ENCODE assay signal across 51 mouse cellular contexts in the genomic region with DNA sequence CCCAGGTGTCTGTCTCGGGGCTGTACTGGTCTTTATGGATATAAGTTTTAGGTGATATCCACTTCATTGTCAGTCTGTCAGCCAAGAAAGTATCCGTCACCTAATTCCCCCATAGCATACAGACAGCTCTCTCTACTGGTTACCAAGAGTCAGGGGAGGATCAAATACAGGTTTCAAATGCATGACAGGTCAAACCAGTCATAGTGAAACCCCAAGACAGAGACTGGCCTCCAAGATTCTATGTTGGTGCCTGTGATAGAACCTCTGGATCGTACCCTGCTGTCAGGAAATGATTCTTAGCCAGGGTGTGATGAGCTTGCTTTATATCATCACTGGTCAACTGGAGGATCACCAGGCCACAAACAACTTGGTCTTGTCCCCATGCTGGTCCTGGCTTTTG. TPM values are rescaled to one million over a fixed set of nuclear protein-coding genes. Genes with fewer than 3 reads are reported as not detected.
"Had no signal": no experiment of that assay in that cellular context is flagged by ENCODE, and none has a peak within 500 bp of the region (broad histone marks: within the 10 kb centered on the region; RNA-seq: fewer than 3 reads in every experiment).

No protein-coding gene starts in this region.

- H3K9ac ChIP-seq: heart, embryonic 12.5 days; heart, embryonic 13.5 days; heart, embryonic 15.5 days; hindbrain, embryonic 12.5 days; hindbrain, embryonic 13.5 days; hindbrain, embryonic 14.5 days; hindbrain, embryonic 15.5 days; intestine, embryonic 15.5 days; kidney, embryonic 15.5 days had no signal

- H3K4me1 ChIP-seq: heart, embryonic 10.5 days; heart, embryonic 12.5 days; heart, embryonic 13.5 days; heart, embryonic 15.5 days; hindbrain, embryonic 10.5 days; hindbrain, embryonic 12.5 days; hindbrain, embryonic 13.5 days; hindbrain, embryonic 15.5 days; intestine, embryonic 15.5 days; kidney, embryonic 15.5 days had no signal

- H3K36me3 ChIP-seq: heart, embryonic 10.5 days; heart, embryonic 12.5 days; heart, embryonic 13.5 days; heart, embryonic 15.5 days; hindbrain, embryonic 10.5 days; hindbrain, embryonic 12.5 days; hindbrain, embryonic 13.5 days; hindbrain, embryonic 15.5 days; intestine, embryonic 15.5 days; kidney, embryonic 15.5 days had no signal

- H3K9me3 ChIP-seq: heart, embryonic 10.5 days; heart, embryonic 12.5 days; heart, embryonic 13.5 days; heart, embryonic 15.5 days; hindbrain, embryonic 10.5 days; hindbrain, embryonic 12.5 days; hindbrain, embryonic 13.5 days; hindbrain, embryonic 15.5 days; intestine, embryonic 15.5 days; kidney, embryonic 15.5 days had no signal

- H3K4me2 ChIP-seq: heart, embryonic 11.5 days; heart, embryonic 12.5 days; heart, embryonic 13.5 days; heart, embryonic 15.5 days; hindbrain, embryonic 12.5 days; hindbrain, embryonic 13.5 days; hindbrain, embryonic 14.5 days; hindbrain, embryonic 15.5 days; intestine, embryonic 15.5 days; kidney, embryonic 15.5 days had no signal

- H3K27ac ChIP-seq: heart, embryonic 10.5 days; heart, embryonic 13.5 days; heart, embryonic 15.5 days; hindbrain, embryonic 10.5 days; hindbrain, embryonic 12.5 days; hindbrain, embryonic 13.5 days; hindbrain, embryonic 14.5 days; hindbrain, embryonic 15.5 days; hindbrain, postnatal 0 days; intestine, embryonic 15.5 days; kidney, embryonic 15.5 days; kidney, postnatal 0 days; layer of hippocampus, adult 2 months; left cerebral cortex, adult 2 months had no signal

- H3K27me3 ChIP-seq: intestine, embryonic 15.5 days had no signal

- DNase-seq: heart, postnatal 10 days; heart, postnatal 14 days; heart, postnatal 36 days; heart, postnatal 4 days; kidney, adult 11 months; kidney, adult 18-20 months; kidney, adult 2 months; kidney, adult 8-10 months; kidney, adult 9 months; kidney, postnatal 10 days; kidney, postnatal 14 days; kidney, postnatal 25 days; kidney, postnatal 36 days; kidney, postnatal 4 days; layer of hippocampus, adult 9-11 months; layer of hippocampus, postnatal 36 days had no signal

- H3K4me3 ChIP-seq: heart, embryonic 10.5 days; heart, embryonic 12.5 days; heart, embryonic 13.5 days; heart, embryonic 15.5 days; hindbrain, embryonic 10.5 days; hindbrain, embryonic 12.5 days; hindbrain, embryonic 13.5 days; hindbrain, embryonic 15.5 days; intestine, embryonic 15.5 days; kidney, embryonic 15.5 days; layer of hippocampus, adult 2 months; left cerebral cortex, adult 2 months had no signal

RNA-seq across cellular contexts. Expression of gene Zcchc13, which starts 43.4 kb away (rescaled TPM):
- total RNA-seq: heart, postnatal 10 days; heart, postnatal 14 days; heart, postnatal 25 days; heart, postnatal 36 days; heart, postnatal 4 days; hematopoietic stem cell, adult 5-6 weeks; hindbrain, postnatal 0 days; layer of hippocampus, adult 18-20 months; layer of hippocampus, adult 2 months; layer of hippocampus, adult 8-10 months; layer of hippocampus, postnatal 10 days; layer of hippocampus, postnatal 14 days; layer of hippocampus, postnatal 25 days; layer of hippocampus, postnatal 36 days; left cerebral cortex, adult 2 months had no signal
- polyA plus RNA-seq: heart, embryonic 10.5 days; heart, embryonic 11.5 days; heart, embryonic 12.5 days; heart, embryonic 13.5 days; heart, embryonic 14.5 days; heart, embryonic 15.5 days; heart, embryonic 16.5 days; heart, postnatal 0 days; hindbrain, embryonic 10.5 days; hindbrain, embryonic 11.5 days; hindbrain, embryonic 12.5 days; hindbrain, embryonic 13.5 days; hindbrain, embryonic 14.5 days; hindbrain, embryonic 15.5 days; hindbrain, embryonic 16.5 days; hindbrain, postnatal 0 days; inflammation-experienced regulatory T-cells, adult 6 months; intestine, embryonic 14.5 days; intestine, embryonic 15.5 days; intestine, embryonic 16.5 days; intestine, postnatal 0 days; kidney, embryonic 14.5 days; kidney, embryonic 15.5 days; kidney, embryonic 16.5 days; kidney, postnatal 0 days; large intestine, adult 2 months had no signal
